Mouse (Mus musculus) large intestine, adult 2 months (tissue): ENCODE measurements around the gene Kat14. TPM values are rescaled to one million over a fixed set of nuclear protein-coding genes. Genes with fewer than 3 reads are reported as not detected.

ENCODE experiments used
- DNase-seq: peaks from one replicate; pipeline ENCODE4 v3.0.0-alpha.2; 2012; ENCODE audit warnings: low read depth, low spot score
- WGBS: fragments of 180-500 bp; shearing (Covaris S2); methylation state at CpG from one replicate; pipeline ENCODE4 v1.1.7; 2018; 5-methylcytosine and 5-hydroxymethylcytosine counted together
- polyA plus RNA-seq: library from polyadenylated mRNA; depleted of rRNA; stranded (reverse); fragments of >200 nt; gene quantifications from 2 replicates; pipeline ENCODE4 v1.2.3, GENCODE M21; 2012; rRNA removed

Gene Kat14
- polyA plus RNA-seq, 1 experiment, result 28.4 TPM

GRCm38 (mm10) chr2:144439191-144439700 lies 70.5 kb downstream of the Kat14 start:
- no peak for DNase-seq
- WGBS, result 32% methylated on average over 3 of the region's 3 CpGs

GRCm38 (mm10) chr2:144441386-144441915 lies 72.7 kb downstream of the Kat14 start:
- DNase-seq, result peak; percentile 45
- 27% methylated on average over 11 of the region's 11 CpGs for WGBS

- 85% methylated on average over 7 of the region's 7 CpGs for WGBS
- DNase-seq, result no peak
Observed at GRCm38 (mm10) chr2:144446360-144446999, 77.7 kb downstream of the Kat14 start.

GRCm38 (mm10) chr2:144450378-144450777 lies 81.6 kb downstream of the Kat14 start:
- WGBS, result 61% methylated on average over 2 of the region's 2 CpGs
- DNase-seq, result no peak

GRCm38 (mm10) chr2:144452364-144453008 lies 83.7 kb downstream of the Kat14 start:
- peak; percentile 62 for DNase-seq
- 10% methylated on average over 8 of the region's 8 CpGs for WGBS

Other genes starting within 250 kb of the Kat14 start
- gene Mgme1, start 98.3 kb upstream of the Kat14 start, polyA plus RNA-seq, result 4.5 and 5.2 TPM in 2 replicates
- 37.6 and 49.8 TPM in 2 replicates for gene Snx5, start 98.1 kb upstream of the Kat14 start, polyA plus RNA-seq
- 14.7 and 25.3 TPM in 2 replicates for gene Ovol2, start 36.8 kb upstream of the Kat14 start, polyA plus RNA-seq
- not detected in 2 replicates for gene Pet117, start within 50 bp of the Kat14 start, polyA plus RNA-seq
- gene Dzank1, start 158.4 kb downstream of the Kat14 start, polyA plus RNA-seq, result 0.11 and 0.12 TPM in 2 replicates
- 2.8 and 4.1 TPM in 2 replicates for gene Polr3f, start 158.7 kb downstream of the Kat14 start, polyA plus RNA-seq
- 4.8 and 6.3 TPM in 2 replicates for gene Rbbp9, start 181.9 kb downstream of the Kat14 start, polyA plus RNA-seq
- 70.6 and 81.1 TPM in 2 replicates for gene Sec23b, start 187.2 kb downstream of the Kat14 start, polyA plus RNA-seq
- gene Smim26, start 225.1 kb downstream of the Kat14 start, polyA plus RNA-seq, result 4.4 and 4.7 TPM in 2 replicates
- 6.5 and 6.7 TPM in 2 replicates for gene Dtd1, start 230.9 kb downstream of the Kat14 start, polyA plus RNA-seq